Mouse (Mus musculus) adipocyte (in vitro differentiated cells): ENCODE data around the gene Gmfg.

Source experiments
- DNase-seq: peaks from one replicate; pipeline ENCODE4 v3.0.0-alpha.2; 2016; ENCODE audit warnings: low spot score

The Gmfg gene

DNA sequence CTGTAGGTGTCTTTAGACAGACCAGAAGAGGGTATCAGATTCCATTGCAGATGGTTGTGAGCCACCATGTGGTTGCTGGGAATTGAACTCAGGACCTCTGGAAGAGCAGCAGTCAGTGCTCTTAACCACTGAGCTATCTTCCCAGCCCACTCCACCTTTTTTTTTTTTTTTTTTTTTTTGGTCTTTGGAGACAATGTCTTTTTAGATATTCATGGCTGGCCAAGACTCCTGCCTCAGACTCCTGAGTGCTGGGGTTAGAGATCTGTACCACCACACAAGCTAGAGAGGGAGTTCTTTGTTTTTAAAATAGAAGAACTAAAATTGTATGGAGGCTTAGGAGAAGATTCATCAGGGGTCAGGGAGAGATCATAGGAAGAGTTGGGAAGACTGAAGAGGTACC is 717 bp downstream of the Gmfg start:
- no peak for DNase-seq

- no peak for DNase-seq
Observed at GRCm38 (mm10) chr7:28438771-28439170, 1.5 kb downstream of the Gmfg start.

GRCm38 (mm10) chr7:28440739-28441138 is 3.5 kb downstream of the Gmfg start:
- no peak for DNase-seq

GRCm38 (mm10) chr7:28441776-28442485 is 4.7 kb downstream of the Gmfg start:
- no peak for DNase-seq

DNA sequence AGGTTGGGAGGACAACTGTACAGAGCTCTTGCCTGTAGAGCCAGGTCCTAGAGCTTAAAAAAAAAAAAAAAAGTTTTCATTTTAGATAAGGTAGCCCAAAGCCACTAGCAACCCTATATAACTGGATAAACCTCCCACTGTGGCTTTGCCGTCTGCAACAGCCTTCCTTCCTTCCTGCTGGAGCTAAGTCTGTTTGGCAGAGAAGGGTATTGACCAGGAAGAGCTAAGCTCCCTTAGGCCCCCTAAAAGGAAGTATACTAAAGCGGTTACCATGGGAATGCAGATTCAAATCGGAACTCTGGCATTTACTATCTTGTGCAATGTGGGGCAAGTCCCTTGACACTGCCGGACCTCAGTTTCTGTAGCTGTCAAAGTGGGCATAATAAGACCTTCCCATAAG is 5.4 kb downstream of the Gmfg start:
- no peak for DNase-seq

- no peak for DNase-seq
Observed at GRCm38 (mm10) chr7:28444344-28444974, 7.2 kb downstream of the Gmfg start.

DNA sequence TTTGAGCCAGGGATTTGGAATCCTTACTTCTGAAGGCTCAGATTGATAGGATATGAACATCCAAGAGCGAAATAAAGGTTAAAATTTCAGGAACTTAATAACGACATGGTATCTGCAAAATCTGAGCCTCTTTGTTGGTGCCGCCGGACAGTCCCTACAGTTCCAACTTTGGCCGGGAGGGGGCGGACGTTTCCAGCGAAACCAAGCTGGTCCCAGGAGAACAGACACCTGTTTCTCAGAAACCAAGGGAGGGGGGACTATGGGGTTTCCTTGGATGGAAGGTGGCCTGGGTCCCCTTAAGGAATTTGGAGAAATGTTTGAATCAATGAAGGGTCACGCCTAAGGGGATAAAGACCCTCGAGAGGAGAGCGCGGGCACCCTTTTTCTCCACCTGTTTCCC is 9.2 kb downstream of the Gmfg start:
- peak; percentile 54 for DNase-seq

DNA sequence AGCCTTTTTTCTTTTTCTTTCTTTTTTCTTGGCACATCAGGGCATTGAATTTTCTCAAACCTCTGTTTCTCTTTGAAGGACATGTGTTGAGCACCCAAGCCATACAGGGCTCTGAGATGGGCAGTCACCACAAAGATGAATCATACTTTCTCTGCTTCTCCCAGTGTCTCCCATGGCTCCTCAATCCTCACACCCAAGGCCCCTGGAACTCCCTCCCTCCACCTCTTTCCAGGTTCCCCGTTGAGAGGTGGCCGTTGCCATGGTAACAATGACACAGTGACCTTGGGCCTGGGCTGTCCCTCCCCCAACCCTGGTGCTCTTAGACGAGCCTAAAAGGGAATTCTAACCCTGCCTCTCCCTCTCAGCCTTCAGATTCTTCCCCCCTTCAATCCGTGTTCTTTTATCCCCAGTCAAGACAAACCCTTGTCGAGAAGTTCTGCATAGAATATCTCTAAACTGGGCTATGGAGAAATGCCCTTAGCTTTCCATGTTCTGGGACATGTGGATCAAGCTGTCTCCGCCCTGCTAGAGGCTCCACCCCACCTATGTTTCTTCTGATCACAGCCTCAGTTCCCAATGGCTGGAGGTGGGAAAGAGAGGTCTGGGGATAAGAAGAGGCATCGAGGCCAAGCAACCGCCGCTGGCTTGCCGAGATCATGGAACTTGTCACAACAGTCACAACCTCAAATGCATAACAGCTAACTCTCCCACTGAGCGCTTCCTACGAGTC is 10.0 kb downstream of the Gmfg start:
- no peak for DNase-seq

DNA sequence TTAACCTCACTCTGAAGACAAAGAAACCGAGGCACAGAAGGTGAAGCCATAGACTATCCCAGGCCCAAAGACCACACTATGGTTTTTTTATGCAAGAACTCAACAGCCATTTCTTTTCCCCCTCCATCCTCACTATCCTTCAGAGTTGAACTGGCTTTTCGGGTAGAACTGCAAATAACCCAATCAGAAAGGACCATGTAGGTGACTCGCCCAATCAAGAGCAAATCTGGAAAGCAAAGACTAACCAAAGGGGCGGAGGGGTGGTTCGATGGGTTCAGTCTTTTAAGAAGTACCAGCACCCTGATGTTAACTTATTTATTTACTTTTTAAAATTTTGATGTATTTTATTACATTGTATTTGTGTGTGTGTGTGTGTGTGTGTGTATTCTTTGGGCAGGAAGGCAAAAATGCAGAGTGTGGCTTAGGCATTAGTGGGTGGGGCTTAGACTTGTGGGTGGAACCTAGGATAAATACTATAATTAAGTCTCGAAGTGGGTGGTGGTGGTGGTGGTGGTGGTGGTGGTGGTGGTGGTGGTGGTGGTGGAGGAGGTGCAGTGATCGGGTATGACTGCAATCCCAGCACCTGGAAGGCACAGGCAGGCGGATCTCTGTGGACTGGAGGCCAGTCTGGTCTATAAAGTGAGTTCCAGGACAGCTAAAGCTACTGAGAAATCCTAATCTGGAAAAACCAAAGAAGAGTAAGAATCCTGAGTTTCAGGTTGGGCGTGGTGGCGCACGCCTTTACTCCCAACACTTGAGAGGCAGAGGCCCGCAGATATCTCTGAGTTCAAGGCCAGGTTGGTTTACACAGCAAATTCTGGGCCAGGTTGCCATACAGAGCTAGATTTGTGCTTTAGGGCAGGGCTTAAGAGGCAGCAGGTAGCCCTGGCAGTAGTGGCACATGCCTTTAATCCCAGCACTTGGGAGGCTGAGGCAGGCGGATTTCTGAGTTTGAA is 10.9 kb downstream of the Gmfg start:
- DNase-seq: no peak

- DNase-seq: no peak
Observed at GRCm38 (mm10) chr7:28451531-28452360, 14.5 kb downstream of the Gmfg start, which contains the start of gene Lrfn1. Gene Lrfn1 (plus strand): TSS chr7:28451980.

DNA sequence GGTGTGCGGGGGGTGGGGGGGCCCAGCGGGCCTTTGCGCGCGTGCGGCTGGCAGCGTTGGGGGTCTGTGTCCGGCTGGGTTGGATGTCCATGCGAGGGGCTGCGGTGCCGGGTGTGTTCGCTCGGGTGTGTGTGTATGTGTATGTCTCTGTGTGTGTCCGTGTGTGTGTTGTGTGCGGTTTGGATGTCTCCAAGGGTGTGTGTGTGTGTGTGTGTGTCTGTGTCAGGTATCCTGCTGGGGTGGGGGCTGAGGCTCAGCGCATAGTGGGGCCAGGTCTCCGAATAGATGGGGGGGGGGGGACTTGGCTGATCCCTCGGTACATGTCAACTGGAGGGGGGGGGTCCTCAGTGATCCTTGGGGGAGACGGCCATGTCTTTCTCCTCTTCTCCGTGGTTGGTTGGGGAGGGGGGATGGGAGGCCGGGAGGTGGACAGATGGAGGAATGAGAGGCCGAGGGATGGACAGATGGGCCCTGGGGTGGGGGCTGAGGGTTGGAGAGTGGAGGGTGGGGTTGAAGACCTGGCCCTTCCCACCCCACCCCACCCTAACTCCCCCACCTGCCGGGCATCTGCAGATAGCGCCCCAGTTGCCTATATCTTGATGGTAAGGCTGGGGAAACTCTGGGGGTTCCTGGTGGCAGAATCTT is 15.2 kb downstream of the Gmfg start:
- no peak for DNase-seq

- no peak for DNase-seq
Observed at GRCm38 (mm10) chr7:28460361-28460760, 23.1 kb downstream of the Gmfg start.

GRCm38 (mm10) chr7:28462769-28463168 is 25.5 kb downstream of the Gmfg start:
- no peak for DNase-seq

- DNase-seq: no peak
Observed at GRCm38 (mm10) chr7:28464416-28465212, 27.4 kb downstream of the Gmfg start.

DNA sequence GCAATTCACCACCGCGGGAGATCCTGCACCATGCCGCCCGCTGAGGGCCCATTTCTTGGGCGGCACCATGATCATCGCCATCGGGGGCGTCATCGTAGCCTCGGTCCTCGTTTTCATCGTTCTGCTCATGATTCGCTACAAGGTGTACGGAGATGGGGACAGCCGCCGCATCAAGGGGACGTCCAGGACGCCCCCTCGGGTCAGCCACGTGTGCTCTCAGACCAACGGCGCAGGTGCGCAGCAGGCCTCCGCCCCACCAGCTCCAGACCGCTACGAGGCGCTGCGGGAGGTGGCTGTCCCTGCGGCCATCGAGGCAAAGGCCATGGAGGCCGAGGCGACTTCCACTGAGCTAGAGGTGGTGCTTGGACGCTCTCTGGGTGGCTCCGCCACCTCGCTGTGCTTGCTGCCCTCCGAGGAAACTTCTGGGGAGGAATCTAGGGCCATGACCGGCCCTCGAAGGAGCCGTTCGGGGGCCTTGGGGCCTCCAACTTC is 29.5 kb downstream of the Gmfg start:
- no peak for DNase-seq

- no peak for DNase-seq
Observed at GRCm38 (mm10) chr7:28467213-28467751, 30.0 kb downstream of the Gmfg start.

GRCm38 (mm10) chr7:28476191-28476590 is 38.9 kb downstream of the Gmfg start:
- DNase-seq: no peak

GRCm38 (mm10) chr7:28477363-28477762 is 40.1 kb downstream of the Gmfg start:
- no peak for DNase-seq

GRCm38 (mm10) chr7:28478854-28479253 is 41.6 kb downstream of the Gmfg start:
- no peak for DNase-seq
